ENCODE assay signal across 22 mouse cellular contexts in genomic region chr1:74280591-74281325, GRCm38 (mm10). TPM values are rescaled to one million over a fixed set of nuclear protein-coding genes. Genes with fewer than 3 reads are reported as not detected.
DNase-seq lines count a peak whose midpoint lies in the region; ATAC-seq and TF ChIP-seq lines count a peak whose summit lies in the region.
"Had no signal": no experiment of that assay in that cellular context is flagged by ENCODE, and none has a peak within 500 bp of the region (broad histone marks: within the 10 kb centered on the region; RNA-seq: fewer than 3 reads in every experiment).

No protein-coding gene starts in this region.

- DNase-seq in cerebellum, adult 9-10 months: peak; percentile 23
- DNase-seq in heart, adult 11 months: peak; percentile 84
- DNase-seq in heart, postnatal 10 days: no peak
- peak; percentile 24 to 34 for DNase-seq in kidney, postnatal 36 days
- no peak for DNase-seq in kidney, postnatal 10 days
- DNase-seq: adrenal gland, adult 2 months; adrenal gland, postnatal 25 days; cerebellum, adult 18-20 months; forebrain, postnatal 0 days; gastrocnemius, postnatal 14 days; heart, postnatal 36 days; kidney, adult 18-20 months had no signal

- no peak overlapping the region for H3K4me2 ChIP-seq in myocyte (ENCODE audit: low read depth)
- H3K4me2 ChIP-seq: forebrain, embryonic 13.5 days; heart, embryonic 12.5 days; hindbrain, embryonic 15.5 days had no signal

- peaks cover 18% of the 10 kb centered on the region for H3K36me3 ChIP-seq in myocyte (ENCODE audit: control insufficient read depth, insufficient read depth)

- no peak for ATAC-seq in cerebellum, adult (ENCODE audit: insufficient number of reproducible peaks, low FRiP score, low TSS enrichment)
- ATAC-seq: forebrain, embryonic 13.5 days; forebrain, postnatal 0 days; Patski had no signal

- no peak for TF ChIP-seq POLR2A in myocyte (IDR thresholded peaks at IDR 0.05; ENCODE audit: insufficient read length, low read depth)

- intact Hi-C loops in heart, postnatal 10 days (cut with DNase I): no loop called here

- no peak overlapping the region for H3K4me3 ChIP-seq in myocyte
- H3K4me3 ChIP-seq: forebrain, embryonic 13.5 days; heart, embryonic 12.5 days; hindbrain, embryonic 15.5 days had no signal

- peaks cover 11% of the 10 kb centered on the region for H3K79me2 ChIP-seq in myocyte (ENCODE audit: control insufficient read depth, insufficient read depth)

- no peaks in the 10 kb centered on the region for H3K27me3 ChIP-seq in myocyte (ENCODE audit: control insufficient read depth, insufficient read depth, insufficient read length)
- H3K27me3 ChIP-seq: CH12.LX; forebrain, embryonic 13.5 days; heart, embryonic 12.5 days; hindbrain, embryonic 15.5 days; Patski had no signal

- no peak overlapping the region for H3ac ChIP-seq in myocyte (ENCODE audit: control insufficient read depth, insufficient read length)

TF ChIP-seq in myocyte, 11 proteins besides CTCF, POLR2A, EP300 and RAD21:
- TF ChIP-seq POLR2AphosphoS2 (IDR thresholded peaks at IDR 0.05; ENCODE audit: insufficient read length, low read depth) (peak; percentile 7), CEBPB (IDR thresholded peaks at IDR 0.05; ENCODE audit: insufficient read depth, poor library complexity, severe bottlenecking) (no peak)

RNA-seq across cellular contexts. Expression of gene Gpbar1, which starts 2.4 kb away (rescaled TPM):
- total RNA-seq in heart, postnatal 10 days (2021): not detected
- 0.14 TPM for polyA plus RNA-seq in myocyte (2012; fragmentation: generic; extraction: Trizol)
- total RNA-seq: adrenal gland, adult 2 months; adrenal gland, postnatal 25 days; CH12.LX; forebrain, postnatal 0 days; gastrocnemius, adult 18-20 months; gastrocnemius, postnatal 14 days; heart, adult 8-10 months; heart, postnatal 36 days had no signal
- polyA plus RNA-seq: forebrain, embryonic 13.5 days; forebrain, postnatal 0 days; hindbrain, embryonic 11.5 days; hindbrain, embryonic 15.5 days had no signal

RNA-seq across cellular contexts. Expression of gene Aamp, which starts 3.8 kb away (rescaled TPM):
- total RNA-seq in heart, postnatal 10 days (2021): 100 to 1,000 TPM; 103 to 109 TPM
- polyA plus RNA-seq in myocyte (2012; fragmentation: generic; extraction: Trizol): 199 TPM

RNA-seq across cellular contexts. Expression of gene Pnkd, which starts 4.0 kb away (rescaled TPM):
- total RNA-seq in heart, postnatal 10 days (2021): 100 to 1,000 TPM; 205 to 211 TPM
- 93.7 TPM for polyA plus RNA-seq in myocyte (2012; fragmentation: generic; extraction: Trizol)

RNA-seq across cellular contexts. Expression of gene Tmbim1, which starts 24.7 kb away (rescaled TPM):
- 10 to 100 TPM; 43.2 to 45.8 TPM for total RNA-seq in heart, postnatal 10 days (2021)
- polyA plus RNA-seq in myocyte (2012; fragmentation: generic; extraction: Trizol): 178 TPM

RNA-seq across cellular contexts. Expression of gene Arpc2, which starts 44.9 kb away (rescaled TPM):
- 100 to 1,000 TPM; 213 to 219 TPM for total RNA-seq in heart, postnatal 10 days (2021)
- 214 TPM for polyA plus RNA-seq in myocyte (2012; fragmentation: generic; extraction: Trizol)

Comparison
In these comparisons a context has a peak if more than half of its experiments do, and no peak if none do; other contexts are left out.
1. DNase-seq: peak in cerebellum, adult 9-10 months (single experiment), heart, adult 11 months (single experiment) and kidney, postnatal 36 days (2 of 2); none in heart, postnatal 10 days (0 of 2) and kidney, postnatal 10 days (single experiment).